Mouse (Mus musculus): ENCODE results near the gene Trpv2.
A peak's percentile ranks its signal among the peaks of the same experiment; 100 is the strongest.

DNA sequence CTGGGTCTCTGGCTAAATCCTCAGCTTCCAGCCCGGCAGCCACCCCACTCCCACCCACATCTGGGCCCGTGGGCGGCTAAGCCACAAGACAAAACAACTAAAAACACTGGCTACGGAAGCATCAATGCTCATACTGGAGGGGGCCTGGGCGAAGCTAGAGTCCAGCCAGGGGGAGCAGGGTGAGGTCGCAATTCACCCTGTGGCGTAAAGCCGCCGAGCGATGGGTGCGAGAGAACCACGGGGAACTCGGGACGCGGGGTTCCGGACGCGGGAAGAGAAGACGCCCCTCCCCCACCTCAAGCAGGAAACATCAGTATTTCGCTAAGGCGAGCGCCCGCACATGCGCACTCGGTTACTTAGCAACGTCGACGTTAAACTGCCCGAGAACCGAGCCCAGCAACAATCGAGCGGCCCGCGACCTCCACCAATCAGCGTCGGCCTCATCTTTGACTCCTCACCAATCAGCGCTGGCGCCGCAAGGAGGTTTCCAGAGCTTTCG is 23.5 kb upstream of the Trpv2 start, which contains the start of gene Ubb:
- peak; percentile 87 for TF ChIP-seq POLR2A (IDR thresholded peaks at IDR 0.05; ENCODE audit: borderline replicate concordance, insufficient read depth, low read length)
- no peak for TF ChIP-seq CTCF (IDR thresholded peaks at IDR 0.05; ENCODE audit: borderline replicate concordance, insufficient read depth, low read depth, low read length)

Data from cerebellum, adult 2 months (tissue).